Mouse (Mus musculus) forebrain, embryonic 10.5 days (tissue): Measurements from ENCODE around the gene Ddx39b. TPM values are rescaled to one million over a fixed set of nuclear protein-coding genes. Genes with fewer than 3 reads are reported as not detected.
A peak's percentile ranks its signal among the peaks of the same experiment; 100 is the strongest.

Source experiments
- DNase-seq: peaks from one replicate; pipeline ENCODE4 v3.0.0-alpha.2; 2017; ENCODE audit warnings: low spot score; ENCODE audit errors: extremely low spot score
- H3K27ac ChIP-seq: fragments of 300-500 bp; sonication (generic); 2 replicates; pipeline ENCODE4 v1.5.1; 2016; ENCODE audit warnings: mild to moderate bottlenecking
- H3K27me3 ChIP-seq: fragments of 300-500 bp; sonication (generic); 2 replicates; pipeline ENCODE4 v1.6.1; 2016; ENCODE audit warnings: mild to moderate bottlenecking; ENCODE audit not compliant: poor library complexity, severe bottlenecking
- H3K36me3 ChIP-seq: fragments of 300-500 bp; sonication (generic); replicated peaks from 2 replicates; pipeline ENCODE4 v1.6.1; 2016; ENCODE audit warnings: mild to moderate bottlenecking, moderate library complexity
- H3K4me1 ChIP-seq: fragments of 300-500 bp; sonication (generic); 2 replicates; pipeline ENCODE4 v1.6.1; 2016
- H3K4me3 ChIP-seq: fragments of 300-500 bp; sonication (generic); 2 replicates; pipeline ENCODE4 v1.5.1; 2016; ENCODE audit warnings: mild to moderate bottlenecking, moderate library complexity
- H3K9me3 ChIP-seq: fragments of 300-500 bp; sonication (generic); 2 replicates; pipeline ENCODE4 v1.6.1; 2016; ENCODE audit warnings: mild to moderate bottlenecking, moderate library complexity
- WGBS: fragments of 180-500 bp; shearing (Covaris S2); methylation state at CpG from one replicate; pipeline ENCODE4 v1.1.7; 2016; 5-methylcytosine and 5-hydroxymethylcytosine counted together
- polyA plus RNA-seq: library from polyadenylated mRNA; unstranded; fragments of >200 nt; fragmentation: Nextera tagmentation; extraction: Ambion mirVana; gene quantifications from 2 replicates; pipeline ENCODE4 v1.2.1, GENCODE M21; 2016

Gene Ddx39b
- polyA plus RNA-seq, 1 experiment from 2014 or later, result 759 TPM

DNA sequence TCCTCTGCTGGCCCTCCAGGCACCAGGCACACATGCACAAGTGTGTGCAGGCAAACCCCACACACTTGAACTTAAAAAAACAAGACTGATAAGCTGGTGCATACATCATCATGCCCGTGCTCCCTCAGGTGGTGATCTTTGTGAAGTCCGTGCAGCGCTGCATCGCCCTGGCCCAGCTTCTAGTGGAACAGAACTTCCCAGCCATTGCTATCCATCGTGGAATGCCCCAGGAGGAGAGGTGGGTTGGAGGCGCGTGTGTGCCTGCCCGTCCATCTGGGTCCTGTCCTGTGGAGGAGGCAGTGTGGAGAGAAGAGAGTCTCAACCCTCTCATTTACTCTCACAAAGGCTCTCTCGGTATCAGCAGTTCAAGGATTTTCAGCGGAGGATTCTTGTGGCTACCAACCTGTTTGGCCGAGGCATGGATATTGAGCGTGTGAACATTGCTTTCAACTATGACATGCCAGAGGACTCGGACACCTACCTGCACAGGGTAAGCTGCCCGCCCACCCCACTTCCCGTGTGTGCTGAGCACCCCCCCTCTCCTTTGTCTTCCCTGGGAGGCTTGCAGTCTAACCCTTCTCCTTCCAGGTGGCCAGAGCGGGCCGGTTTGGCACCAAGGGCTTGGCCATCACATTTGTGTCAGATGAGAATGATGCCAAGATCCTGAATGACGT lies 11.2 kb downstream of the Ddx39b start:
- no peak overlapping the region for H3K4me3 ChIP-seq
- 0 out of 2 replicates have a peak, but pooled peaks cover under 1% of the 10 kb centered on the region for H3K4me1 ChIP-seq
- 91% methylated on average over 18 of the region's 18 CpGs for WGBS
- peaks cover 10% of the 10 kb centered on the region for H3K27me3 ChIP-seq
- no peaks in the 10 kb centered on the region for H3K9me3 ChIP-seq
- no peak overlapping the region for H3K27ac ChIP-seq
- peaks cover 69% of the 10 kb centered on the region for H3K36me3 ChIP-seq
- DNase-seq, result no peak

GRCm38 (mm10) chr17:35253293-35254093 lies 11.9 kb downstream of the Ddx39b start:
- 92% methylated on average over 32 of the region's 32 CpGs for WGBS
- H3K4me3 ChIP-seq, result 0 out of 2 replicates have a peak overlapping the region, but pooled peaks have one; percentile 2
- peaks cover 10% of the 10 kb centered on the region for H3K27me3 ChIP-seq
- H3K27ac ChIP-seq, result no peak overlapping the region
- H3K36me3 ChIP-seq, result peaks cover 62% of the 10 kb centered on the region
- no peak for DNase-seq
- H3K4me1 ChIP-seq, result 0 out of 2 replicates have a peak, but pooled peaks cover 4% of the 10 kb centered on the region
- H3K9me3 ChIP-seq, result no peaks in the 10 kb centered on the region

GRCm38 (mm10) chr17:35254241-35255098 lies 12.9 kb downstream of the Ddx39b start:
- WGBS, result 57% methylated on average over 11 of the region's 11 CpGs
- Histone ChIP-seq H3K4me1 (0 out of 2 replicates have a peak, but pooled peaks cover 4% of the 10 kb centered on the region), H3K36me3 (peaks cover 52% of the 10 kb centered on the region), H3K27ac (no peak overlapping the region), H3K27me3 (peaks cover 10% of the 10 kb centered on the region), H3K4me3 (no peak overlapping the region), H3K9me3 (no peaks in the 10 kb centered on the region)
- peak; percentile 62 for DNase-seq

- no peak for DNase-seq
- Histone ChIP-seq H3K27me3 (peaks cover 10% of the 10 kb centered on the region), H3K9me3 (no peaks in the 10 kb centered on the region), H3K4me3 (no peak overlapping the region), H3K4me1 (0 out of 2 replicates have a peak, but pooled peaks cover 4% of the 10 kb centered on the region), H3K36me3 (peaks cover 44% of the 10 kb centered on the region), H3K27ac (no peak overlapping the region)
- 68% methylated on average over 3 of the region's 3 CpGs for WGBS
Measured at GRCm38 (mm10) chr17:35255301-35255700, 13.8 kb downstream of the Ddx39b start.

DNA sequence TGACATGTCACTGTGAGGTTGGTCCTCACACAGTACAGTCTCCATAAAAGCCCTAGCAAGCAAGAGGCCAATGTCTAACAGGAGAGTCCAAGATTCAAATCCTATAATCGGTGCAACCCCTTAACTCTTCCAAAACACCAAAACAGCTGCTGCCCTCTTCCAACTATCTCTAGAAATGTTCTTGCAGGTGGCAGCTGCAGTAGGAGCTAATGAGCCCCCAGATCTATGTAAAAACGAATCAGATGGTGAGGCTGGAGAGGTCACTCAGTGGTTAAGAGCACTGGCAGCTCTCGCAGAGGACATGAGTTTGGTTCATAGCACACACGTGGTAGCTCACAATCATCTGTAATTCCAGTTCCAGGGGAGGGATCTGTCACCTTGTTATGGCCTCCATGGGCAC lies 14.2 kb downstream of the Ddx39b start:
- H3K27ac ChIP-seq, result no peak overlapping the region
- H3K4me3 ChIP-seq, result no peak overlapping the region
- DNase-seq, result no peak
- no peaks in the 10 kb centered on the region for H3K9me3 ChIP-seq
- WGBS, result 68% methylated on average over 4 of the region's 4 CpGs
- H3K4me1 ChIP-seq, result 0 out of 2 replicates have a peak, but pooled peaks cover 4% of the 10 kb centered on the region
- H3K27me3 ChIP-seq, result peaks cover 10% of the 10 kb centered on the region
- H3K36me3 ChIP-seq, result peaks cover 40% of the 10 kb centered on the region

- H3K4me1 ChIP-seq, result peaks cover 6% of the 10 kb centered on the region
- H3K9me3 ChIP-seq, result no peaks in the 10 kb centered on the region
- H3K36me3 ChIP-seq, result peaks cover 23% of the 10 kb centered on the region
- no peak for DNase-seq
- no peak overlapping the region for H3K4me3 ChIP-seq
- H3K27ac ChIP-seq, result no peak overlapping the region
- 93% methylated on average over 1 of the region's 1 CpGs for WGBS
- H3K27me3 ChIP-seq, result peaks cover 20% of the 10 kb centered on the region
Measured at GRCm38 (mm10) chr17:35257378-35257777, 15.8 kb downstream of the Ddx39b start.

DNA sequence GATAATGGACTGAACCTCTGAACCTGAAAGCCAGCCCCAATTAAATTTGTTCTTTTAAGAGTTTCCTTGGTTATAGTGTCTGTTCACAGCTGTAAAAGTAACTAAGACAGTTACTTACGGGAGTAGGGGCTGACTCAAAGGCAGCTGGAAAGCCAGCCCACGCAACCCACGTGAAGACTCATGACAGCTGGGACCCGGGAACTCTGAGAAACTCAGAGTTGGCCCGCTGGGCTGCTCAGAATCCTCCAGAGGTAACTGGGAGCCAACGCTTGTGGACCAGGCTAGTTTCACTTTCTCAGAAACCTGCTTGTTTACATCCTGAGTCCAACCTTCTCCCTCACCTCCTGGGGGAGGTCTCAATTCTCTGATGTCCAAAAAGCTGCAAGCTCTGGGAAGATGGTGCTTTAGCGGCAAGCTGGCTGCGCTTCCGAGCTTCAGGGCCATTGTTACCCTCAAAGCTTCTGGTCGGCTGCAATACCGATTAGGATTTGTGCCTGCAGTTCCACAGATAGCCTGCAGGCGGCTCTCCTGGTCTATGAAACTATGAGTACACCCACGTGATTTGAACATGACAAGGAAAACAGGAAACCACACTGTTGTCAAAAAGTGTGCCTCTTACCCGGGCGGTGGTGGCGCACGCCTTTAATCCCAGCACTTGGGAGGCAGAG lies 16.4 kb downstream of the Ddx39b start:
- peaks cover 12% of the 10 kb centered on the region for H3K4me1 ChIP-seq
- no peaks in the 10 kb centered on the region for H3K9me3 ChIP-seq
- 17% methylated on average over 17 of the region's 17 CpGs for WGBS
- DNase-seq, result peak; percentile 84
- 0 out of 2 replicates have a peak overlapping the region, but pooled peaks have one; percentile 44 for H3K27ac ChIP-seq
- H3K27me3 ChIP-seq, result peaks cover 26% of the 10 kb centered on the region
- peaks cover 17% of the 10 kb centered on the region for H3K36me3 ChIP-seq
- peak overlapping the region; percentile 39 for H3K4me3 ChIP-seq

- Histone ChIP-seq H3K4me1 (peaks cover 20% of the 10 kb centered on the region), H3K27ac (no peak overlapping the region), H3K9me3 (no peaks in the 10 kb centered on the region), H3K4me3 (no peak overlapping the region), H3K36me3 (peaks cover 9% of the 10 kb centered on the region), H3K27me3 (peaks cover 34% of the 10 kb centered on the region)
- no peak for DNase-seq
- 69% methylated on average over 14 of the region's 14 CpGs for WGBS
Measured at GRCm38 (mm10) chr17:35258492-35259478, 17.2 kb downstream of the Ddx39b start.

GRCm38 (mm10) chr17:35259621-35260020 lies 18.1 kb downstream of the Ddx39b start:
- Histone ChIP-seq H3K4me3 (no peak overlapping the region), H3K36me3 (peaks cover under 1% of the 10 kb centered on the region), H3K27ac (no peak overlapping the region), H3K9me3 (no peaks in the 10 kb centered on the region), H3K27me3 (peaks cover 42% of the 10 kb centered on the region), H3K4me1 (peaks cover 25% of the 10 kb centered on the region)
- DNase-seq, result no peak
- 90% methylated on average over 4 of the region's 4 CpGs for WGBS

- 79% methylated on average over 13 of the region's 13 CpGs for WGBS
- DNase-seq, result no peak
- Histone ChIP-seq H3K27me3 (peaks cover 59% of the 10 kb centered on the region), H3K4me1 (peaks cover 25% of the 10 kb centered on the region), H3K4me3 (no peak overlapping the region), H3K27ac (no peak overlapping the region), H3K9me3 (no peaks in the 10 kb centered on the region), H3K36me3 (no peaks in the 10 kb centered on the region)
Measured at GRCm38 (mm10) chr17:35261651-35262050, 20.1 kb downstream of the Ddx39b start.
